Mouse (Mus musculus) forebrain, embryonic 14.5 days (tissue): Measurements from ENCODE around the gene Samd13. TPM values are rescaled to one million over a fixed set of nuclear protein-coding genes. Genes with fewer than 3 reads are reported as not detected.

Experiments
- ATAC-seq: fragments of 200-750 bp; cut with Nextera tagmentation; 2 replicates; pipeline ENCODE4 v1.8.0; 2017; ENCODE audit warnings: mild to moderate bottlenecking, moderate library complexity
- DNase-seq: peaks from one replicate; pipeline ENCODE4 v3.0.0-alpha.2; 2015; ENCODE audit warnings: low spot score
- H3K27ac ChIP-seq: fragments of 300-500 bp; sonication (generic); 2 replicates; pipeline ENCODE4 v1.5.1; 2014; ENCODE audit warnings: low read depth, mild to moderate bottlenecking, control low read depth, low read length, moderate library complexity
- H3K27me3 ChIP-seq: fragments of 300-500 bp; sonication (generic); replicated peaks from 2 replicates; pipeline ENCODE4 v1.6.1; 2014; ENCODE audit warnings: low read length, control low read depth, mixed read lengths; ENCODE audit not compliant: control insufficient read depth, insufficient read depth
- H3K36me3 ChIP-seq: fragments of 300-500 bp; sonication (generic); 2 replicates; pipeline ENCODE4 v1.6.1; 2014; ENCODE audit warnings: low read length, control low read depth; ENCODE audit not compliant: control insufficient read depth, insufficient read depth
- H3K4me1 ChIP-seq: fragments of 300-500 bp; sonication (generic); 2 replicates; pipeline ENCODE4 v1.6.1; 2014; ENCODE audit warnings: antibody characterized with exemption, low read length, control low read depth; ENCODE audit not compliant: control insufficient read depth, insufficient read depth
- H3K4me2 ChIP-seq: fragments of 300-500 bp; sonication (generic); 2 replicates; pipeline ENCODE4 v1.6.1; 2014; ENCODE audit warnings: mild to moderate bottlenecking, control low read depth, low read length
- H3K4me3 ChIP-seq: fragments of 300-500 bp; sonication (generic); 2 replicates; pipeline ENCODE4 v1.5.1; 2014; ENCODE audit warnings: low read depth, low read length, control low read depth
- H3K9ac ChIP-seq: fragments of 300-500 bp; sonication (generic); 2 replicates; pipeline ENCODE4 v1.6.1; 2014; ENCODE audit warnings: mild to moderate bottlenecking, low read length, control low read depth, moderate library complexity
- H3K9me3 ChIP-seq: fragments of 300-500 bp; sonication (generic); replicated peaks from 2 replicates; pipeline ENCODE4 v1.6.1; 2016; ENCODE audit warnings: low read length, control low read depth, mixed read lengths; ENCODE audit not compliant: control insufficient read depth
- WGBS: fragments of 180-500 bp; shearing (Covaris S2); extraction: QIAGEN DNeasy Blood & Tissue Kit; methylation state at CpG from one replicate; pipeline ENCODE4 v1.1.7; 2014; 5-methylcytosine and 5-hydroxymethylcytosine counted together
- polyA plus RNA-seq: library from polyadenylated mRNA; unstranded; fragments of >200 nt; fragmentation: Nextera tagmentation; extraction: Ambion mirVana; gene quantifications from 2 replicates; pipeline ENCODE4 v1.2.1, GENCODE M21; 2014

Gene Samd13
- polyA plus RNA-seq, 1 experiment from 2014 or later, result 0.30 TPM

GRCm38 (mm10) chr3:146599198-146599900 is 86.0 kb downstream of the Samd13 start:
- Histone ChIP-seq H3K27me3 (no peaks in the 10 kb centered on the region), H3K9me3 (no peaks in the 10 kb centered on the region), H3K4me3 (no peak overlapping the region), H3K4me2 (no peak overlapping the region), H3K4me1 (no peaks in the 10 kb centered on the region), H3K27ac (no peak overlapping the region), H3K9ac (no peak overlapping the region), H3K36me3 (no peaks in the 10 kb centered on the region)
- DNase-seq (no peak), ATAC-seq (no peak)
- 86% methylated on average over 6 of the region's 6 CpGs for WGBS

- WGBS, result 80% methylated on average over 6 of the region's 6 CpGs
- H3K27me3 ChIP-seq, result no peaks in the 10 kb centered on the region
- no peak overlapping the region for H3K27ac ChIP-seq
- DNase-seq, result no peak
- no peaks in the 10 kb centered on the region for H3K36me3 ChIP-seq
- no peak overlapping the region for H3K4me3 ChIP-seq
- no peaks in the 10 kb centered on the region for H3K9me3 ChIP-seq
- ATAC-seq, result no peak
- no peaks in the 10 kb centered on the region for H3K4me1 ChIP-seq
- H3K4me2 ChIP-seq, result no peak overlapping the region
- no peak overlapping the region for H3K9ac ChIP-seq
These were observed 87.0 kb downstream of the Samd13 start for GRCm38 (mm10) chr3:146598411-146598810.

- H3K36me3 ChIP-seq, result no peaks in the 10 kb centered on the region
- WGBS, result 86% methylated on average over 7 of the region's 7 CpGs
- no peak for DNase-seq
- no peak overlapping the region for H3K4me2 ChIP-seq
- H3K9me3 ChIP-seq, result no peaks in the 10 kb centered on the region
- no peak overlapping the region for H3K27ac ChIP-seq
- H3K4me3 ChIP-seq, result no peak overlapping the region
- no peaks in the 10 kb centered on the region for H3K4me1 ChIP-seq
- H3K27me3 ChIP-seq, result no peaks in the 10 kb centered on the region
- ATAC-seq, result no peak
- no peak overlapping the region for H3K9ac ChIP-seq
These were observed 88.5 kb downstream of the Samd13 start for GRCm38 (mm10) chr3:146596864-146597263.

- no peaks in the 10 kb centered on the region for H3K27me3 ChIP-seq
- ATAC-seq (no peak), DNase-seq (no peak)
- H3K4me1 ChIP-seq, result no peaks in the 10 kb centered on the region
- no peak overlapping the region for H3K27ac ChIP-seq
- no peak overlapping the region for H3K4me3 ChIP-seq
- WGBS, result 78% methylated on average over 8 of the region's 8 CpGs
- H3K9ac ChIP-seq, result no peak overlapping the region
- no peak overlapping the region for H3K4me2 ChIP-seq
- no peaks in the 10 kb centered on the region for H3K9me3 ChIP-seq
- no peaks in the 10 kb centered on the region for H3K36me3 ChIP-seq
These were observed 89.0 kb downstream of the Samd13 start for GRCm38 (mm10) chr3:146596387-146596786.

GRCm38 (mm10) chr3:146595440-146595839 is 90.0 kb downstream of the Samd13 start:
- H3K4me1 ChIP-seq, result no peaks in the 10 kb centered on the region
- DNase-seq (no peak), ATAC-seq (no peak)
- 90% methylated on average over 6 of the region's 6 CpGs for WGBS
- no peak overlapping the region for H3K4me2 ChIP-seq
- no peak overlapping the region for H3K9ac ChIP-seq
- no peaks in the 10 kb centered on the region for H3K36me3 ChIP-seq
- no peaks in the 10 kb centered on the region for H3K27me3 ChIP-seq
- no peaks in the 10 kb centered on the region for H3K9me3 ChIP-seq
- no peak overlapping the region for H3K27ac ChIP-seq
- H3K4me3 ChIP-seq, result no peak overlapping the region

Other genes with a start within 250 kb of the Samd13 start
- 4.0 and 5.0 TPM in 2 replicates for gene Ctbs, start 235.8 kb downstream of the Samd13 start, polyA plus RNA-seq
- 1.8 and 3.2 TPM in 2 replicates for gene Spata1, start 185.8 kb downstream of the Samd13 start, polyA plus RNA-seq
- 392 and 558 TPM in 2 replicates for gene Gng5, start 185.8 kb downstream of the Samd13 start, polyA plus RNA-seq
- gene Rpf1, start 164.2 kb downstream of the Samd13 start, polyA plus RNA-seq, result 60.2 and 64.3 TPM in 2 replicates
- not detected in 2 replicates for gene Uox, start 115.2 kb downstream of the Samd13 start, polyA plus RNA-seq
- gene Dnase2b, start 70.0 kb downstream of the Samd13 start, polyA plus RNA-seq, result not detected in 2 replicates
- not detected in 2 replicates for gene 4930503B20Rik, start 34.3 kb downstream of the Samd13 start, polyA plus RNA-seq
- 115 and 159 TPM in 2 replicates for gene Prkacb, start 127.4 kb upstream of the Samd13 start, polyA plus RNA-seq
- 6.5 and 7.2 TPM in 2 replicates for gene Ttll7, start 166.8 kb upstream of the Samd13 start, polyA plus RNA-seq